Mouse (Mus musculus) hindbrain, embryonic 10.5 days (tissue): ENCODE data around the gene AC129217.1. TPM values are rescaled to one million over a fixed set of nuclear protein-coding genes. Genes with fewer than 3 reads are reported as not detected.

Experiments used
- DNase-seq: peaks from one replicate; pipeline ENCODE4 v3.0.0-alpha.2; 2017; ENCODE audit warnings: low spot score
- H3K27ac ChIP-seq: fragments of 300-500 bp; sonication (generic); 2 replicates; pipeline ENCODE4 v1.5.1; 2016; ENCODE audit warnings: mild to moderate bottlenecking, moderate library complexity
- H3K27me3 ChIP-seq: fragments of 300-500 bp; sonication (generic); 2 replicates; pipeline ENCODE4 v1.6.1; 2016; ENCODE audit warnings: mild to moderate bottlenecking; ENCODE audit not compliant: poor library complexity, insufficient read depth, severe bottlenecking
- H3K36me3 ChIP-seq: fragments of 300-500 bp; sonication (generic); 2 replicates; pipeline ENCODE4 v1.6.1; 2016; ENCODE audit warnings: mild to moderate bottlenecking, moderate library complexity
- H3K4me1 ChIP-seq: fragments of 300-500 bp; sonication (generic); replicated peaks from 2 replicates; pipeline ENCODE4 v1.6.1; 2016; ENCODE audit warnings: mild to moderate bottlenecking
- H3K4me3 ChIP-seq: fragments of 300-500 bp; sonication (generic); 2 replicates; pipeline ENCODE4 v1.5.1; 2016; ENCODE audit warnings: mild to moderate bottlenecking, moderate library complexity
- H3K9me3 ChIP-seq: fragments of 300-500 bp; sonication (generic); 2 replicates; pipeline ENCODE4 v1.6.1; 2016; ENCODE audit warnings: mild to moderate bottlenecking, moderate library complexity
- WGBS: fragments of 180-500 bp; shearing (Covaris S2); methylation state at CpG from one replicate; pipeline ENCODE4 v1.1.7; 2016; 5-methylcytosine and 5-hydroxymethylcytosine counted together
- polyA plus RNA-seq: library from polyadenylated mRNA; unstranded; fragments of >200 nt; fragmentation: Nextera tagmentation; extraction: Ambion mirVana; gene quantifications from 2 replicates; pipeline ENCODE4 v1.2.1, GENCODE M21; 2016

Gene AC129217.1
- polyA plus RNA-seq, result 0.31 TPM in 1 of 2 replicates, not detected in the other

- Histone ChIP-seq H3K36me3 (peaks cover 100% of the 10 kb centered on the region), H3K27ac (no peak within 1 kb of the TSS), H3K4me3 (no peak within 1 kb of the TSS), H3K4me1 (no peaks in the 10 kb centered on the region), H3K27me3 (no peaks in the 10 kb centered on the region), H3K9me3 (no peaks in the 10 kb centered on the region)
- WGBS, result 89% methylated on average over 8 of the region's 8 CpGs
- no peak for DNase-seq
Measured at GRCm38 (mm10) chr19:8829660-8830059, at the start of gene AC129217.1. Gene AC129217.1 (plus strand): TSS chr19:8829773.

DNA sequence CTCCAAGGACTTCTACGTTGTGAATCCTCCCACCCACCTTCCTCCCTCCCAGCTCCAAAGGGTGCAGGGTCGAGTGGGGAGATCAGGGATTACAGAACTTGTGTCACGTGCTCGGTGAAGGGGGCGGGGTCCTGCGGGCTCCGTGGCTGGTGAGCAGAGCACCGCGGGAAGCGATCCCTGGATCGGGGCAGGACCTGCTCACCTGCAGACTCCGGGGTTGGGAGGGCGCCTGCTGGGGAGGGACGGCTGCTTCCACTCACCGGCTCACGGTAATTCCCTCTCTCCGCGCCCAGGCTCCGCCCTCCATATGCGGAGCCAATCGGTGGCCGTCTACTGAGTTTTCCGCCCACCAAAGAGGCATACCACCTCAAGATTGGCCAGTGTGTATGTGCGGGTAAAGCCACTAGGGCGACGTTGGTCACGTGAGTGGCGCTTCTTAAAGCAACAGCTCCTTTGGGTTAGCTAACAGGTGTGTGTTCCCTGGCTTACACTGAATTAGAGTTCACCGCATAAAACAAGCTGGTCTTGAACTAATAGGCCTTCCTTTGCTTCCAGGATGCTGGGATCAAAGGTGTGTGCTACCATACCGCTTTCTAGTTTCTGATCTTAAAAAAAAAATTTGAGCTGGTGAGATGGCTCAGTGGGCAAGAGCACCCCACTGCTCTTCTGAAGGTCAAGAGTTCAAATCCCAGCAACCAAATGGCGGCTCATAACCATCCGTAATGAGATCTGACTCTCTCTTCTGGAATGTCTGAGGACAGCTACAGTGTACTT, 43.4 kb upstream of the AC129217.1 start, which contains the start of gene Taf6l:
Gene Taf6l (minus strand): TSS at position 410 of the 774 bp plus-strand sequence.
- H3K36me3 ChIP-seq, result peaks cover 45% of the 10 kb centered on the region
- under 1% methylated on average over 32 of the region's 32 CpGs for WGBS
- H3K4me3 ChIP-seq, result peak within 1 kb of the TSS; percentile 84
- H3K27ac ChIP-seq, result peak within 1 kb of the TSS; percentile 93
- H3K27me3 ChIP-seq, result no peaks in the 10 kb centered on the region
- H3K4me1 ChIP-seq, result peaks cover 23% of the 10 kb centered on the region
- no peaks in the 10 kb centered on the region for H3K9me3 ChIP-seq
- peak; percentile 91 for DNase-seq

- 24% methylated on average over 3 of the region's 3 CpGs for WGBS
- Histone ChIP-seq H3K4me1 (peaks cover 23% of the 10 kb centered on the region), H3K27ac (no peak overlapping the region), H3K9me3 (peaks cover 2% of the 10 kb centered on the region; the same call in 1 of the 2 replicates), H3K4me3 (no peak overlapping the region), H3K27me3 (no peaks in the 10 kb centered on the region), H3K36me3 (peaks cover 40% of the 10 kb centered on the region)
- peak; percentile 18 for DNase-seq
Measured at GRCm38 (mm10) chr19:8788521-8788920, 41.1 kb upstream of the AC129217.1 start.

DNA sequence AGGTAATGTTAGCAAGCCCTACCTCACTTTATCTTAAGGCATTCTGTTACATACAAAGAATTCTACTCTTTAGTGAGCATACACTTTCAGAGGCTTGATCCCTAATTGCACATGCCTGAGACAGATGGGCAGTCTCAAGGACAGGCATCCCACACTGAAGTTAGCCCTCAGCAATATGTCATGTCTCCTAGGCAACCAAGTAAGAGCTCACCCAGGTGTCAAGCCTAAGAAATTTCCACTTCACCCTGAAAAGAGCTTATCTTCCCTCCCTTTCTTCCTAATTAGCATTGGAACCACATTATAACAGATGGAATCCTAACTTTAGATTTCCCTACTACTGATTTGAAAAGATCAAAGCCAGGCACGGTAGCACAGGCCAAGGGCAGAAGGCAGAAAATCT, 40.4 kb upstream of the AC129217.1 start:
- Histone ChIP-seq H3K4me3 (no peak overlapping the region), H3K36me3 (peaks cover 40% of the 10 kb centered on the region), H3K27me3 (no peaks in the 10 kb centered on the region), H3K9me3 (peaks cover 2% of the 10 kb centered on the region; the same call in 1 of the 2 replicates), H3K27ac (no peak overlapping the region), H3K4me1 (peaks cover 23% of the 10 kb centered on the region)
- WGBS, result 69% methylated on average over 1 of the region's 1 CpGs
- no peak for DNase-seq

DNA sequence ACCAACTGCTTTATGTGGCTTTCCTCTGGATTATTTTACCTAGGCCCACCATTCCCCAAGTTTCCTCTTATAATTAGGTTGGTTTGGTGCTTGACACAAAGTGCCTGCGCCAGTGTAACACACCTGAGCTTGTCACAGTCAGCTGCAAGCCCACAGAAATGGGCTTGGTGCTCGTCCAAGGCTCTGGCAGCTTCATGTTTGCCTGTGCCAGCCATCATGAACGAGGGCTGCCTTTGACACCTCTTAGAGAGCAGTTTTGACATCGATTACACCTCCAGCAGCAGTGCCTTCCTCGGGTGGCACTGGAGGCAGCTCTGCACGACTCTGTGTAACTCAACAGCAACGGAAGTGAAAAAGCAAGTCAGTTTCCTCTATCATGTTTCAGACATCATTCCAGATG, 39.4 kb upstream of the AC129217.1 start:
- H3K36me3 ChIP-seq, result peaks cover 47% of the 10 kb centered on the region
- no peak overlapping the region for H3K4me3 ChIP-seq
- H3K4me1 ChIP-seq, result peaks cover 19% of the 10 kb centered on the region
- no peaks in the 10 kb centered on the region for H3K27me3 ChIP-seq
- H3K27ac ChIP-seq, result no peak overlapping the region
- WGBS, result 84% methylated on average over 7 of the region's 7 CpGs
- peaks cover 2% of the 10 kb centered on the region; the same call in 1 of the 2 replicates for H3K9me3 ChIP-seq
- no peak for DNase-seq

DNA sequence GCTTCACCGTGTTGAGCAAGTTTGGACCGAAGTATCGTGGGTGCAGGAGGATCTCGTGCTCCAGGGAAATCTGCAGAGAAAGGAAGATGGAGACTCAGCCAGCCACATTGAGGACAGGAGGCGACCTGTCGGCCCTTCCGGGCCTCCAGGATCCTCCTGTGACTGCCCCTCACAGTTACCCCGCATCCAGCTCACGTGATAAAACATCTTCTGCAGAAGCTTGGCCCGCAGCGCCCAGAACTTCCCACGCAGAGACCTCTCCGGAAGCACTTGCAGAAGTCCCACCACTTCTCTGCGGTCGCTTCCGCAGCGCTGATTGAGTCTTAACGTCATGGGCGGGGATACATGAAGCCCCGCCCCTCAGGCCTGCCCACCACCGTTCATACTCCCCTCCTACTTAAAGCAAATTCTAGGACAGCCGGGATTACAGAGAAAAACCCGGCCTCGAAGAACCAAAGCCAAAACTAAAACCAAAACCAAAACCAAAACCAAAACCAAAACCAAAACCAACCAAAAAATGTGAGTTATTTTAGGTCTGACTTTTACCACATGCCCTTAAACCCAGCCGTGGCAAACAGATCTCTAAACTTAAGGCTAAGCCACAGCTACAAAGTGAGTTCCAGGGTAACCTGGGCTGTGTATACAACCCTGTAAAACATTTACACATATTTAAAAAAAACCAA, 31.2 kb upstream of the AC129217.1 start, which contains the start of gene Polr2g:
Gene Polr2g (minus strand): TSS at position 314 of the 683 bp plus-strand sequence.
- 1% methylated on average over 25 of the region's 25 CpGs for whole genome bisulfite sequencing
- Histone ChIP-seq H3K27ac (peak within 1 kb of the TSS; percentile 91), H3K9me3 (peaks cover 1% of the 10 kb centered on the region; the same call in 1 of the 2 replicates)

GRCm38 (mm10) chr19:8798947-8799315, 30.6 kb upstream of the AC129217.1 start:
- peaks cover 34% of the 10 kb centered on the region for H3K36me3 ChIP-seq
- H3K4me3 ChIP-seq, result peak overlapping the region; percentile 86; the same call in 1 of the 2 replicates
- no peaks in the 10 kb centered on the region for H3K27me3 ChIP-seq
- no peak for DNase-seq
- peaks cover 34% of the 10 kb centered on the region for H3K4me1 ChIP-seq
- peak overlapping the region; percentile 91; the same call in 1 of the 2 replicates for H3K27ac ChIP-seq
- no peaks in the 10 kb centered on the region for H3K9me3 ChIP-seq

More for the DNA sequence above, 31.2 kb upstream of the AC129217.1 start, which contains the start of gene Polr2g:
- peak within 1 kb of the TSS; percentile 86 for H3K4me3 ChIP-seq
- peaks cover 29% of the 10 kb centered on the region for H3K4me1 ChIP-seq
- H3K27me3 ChIP-seq, result no peaks in the 10 kb centered on the region
- H3K36me3 ChIP-seq, result peaks cover 34% of the 10 kb centered on the region
- DNase-seq, result peak; percentile 88

DNA sequence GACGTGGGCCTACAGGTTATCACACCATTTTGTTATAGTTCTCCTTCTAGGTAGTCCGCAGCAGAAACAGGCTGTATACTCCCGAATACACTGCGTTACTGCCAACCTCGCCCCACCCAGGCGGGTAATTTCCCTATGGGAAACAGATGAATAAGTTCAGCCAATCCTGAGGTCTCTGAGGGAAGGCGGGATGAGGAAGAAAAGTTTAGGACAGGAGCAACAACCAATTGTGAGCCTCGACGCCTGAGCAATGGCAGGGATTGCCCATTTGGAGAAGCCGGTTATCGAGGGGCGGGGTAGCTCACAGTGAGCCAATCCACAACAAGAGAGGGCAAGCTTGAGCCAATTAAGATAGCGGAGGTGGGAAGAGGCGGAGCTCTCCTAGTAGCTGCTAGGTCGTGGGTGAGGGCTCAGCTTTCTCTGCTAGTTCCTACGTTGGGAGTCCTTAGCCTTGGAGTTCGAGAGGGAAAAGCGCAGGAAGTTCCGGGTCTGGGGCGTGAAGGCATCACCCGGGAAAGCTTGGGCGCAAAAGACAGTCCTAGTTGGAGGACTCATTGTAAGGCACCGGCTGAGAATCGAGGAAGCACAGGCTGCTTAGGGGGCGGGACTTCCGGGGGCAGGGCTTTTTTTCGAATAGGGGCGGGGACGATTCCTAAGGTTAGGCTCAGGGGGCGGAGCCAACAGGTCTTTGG, 27.3 kb upstream of the AC129217.1 start, which contains the start of gene Zbtb3:
Gene Zbtb3 (plus strand): TSS at position 426 of the 692 bp plus-strand sequence.
- H3K27ac ChIP-seq, result peak within 1 kb of the TSS; percentile 94
- WGBS, result under 1% methylated on average over 30 of the region's 30 CpGs
- no peaks in the 10 kb centered on the region for H3K9me3 ChIP-seq

DNA sequence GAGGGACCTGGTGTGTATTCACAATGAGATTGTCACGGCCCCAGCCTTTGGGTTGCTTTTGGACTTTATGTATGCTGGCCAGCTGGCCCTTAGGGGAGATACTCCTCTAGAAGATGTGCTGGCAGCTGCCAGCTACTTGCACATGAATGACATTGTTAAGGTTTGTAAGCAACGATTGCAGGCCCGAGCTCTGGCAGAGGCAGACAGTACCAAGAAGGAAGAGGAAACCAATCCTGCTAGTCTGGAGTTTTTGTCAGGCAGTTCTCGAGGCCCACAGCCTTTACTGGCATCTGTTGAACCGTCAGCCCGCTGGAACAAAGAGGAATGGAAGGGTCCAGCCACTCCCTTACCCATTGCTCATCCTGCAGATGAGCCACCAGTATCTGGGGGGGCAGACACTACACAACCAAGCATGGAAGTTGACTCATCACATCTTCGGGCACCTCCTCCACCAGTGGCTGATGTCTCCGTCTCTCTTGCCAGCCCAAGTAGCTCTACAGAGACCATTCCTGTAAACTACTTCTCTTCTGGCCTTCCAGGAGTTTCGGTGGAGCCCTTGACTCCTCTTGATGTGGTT, 26.3 kb upstream of the AC129217.1 start:
- H3K36me3 ChIP-seq, result peaks cover 52% of the 10 kb centered on the region
- peak overlapping the region; percentile 94 for H3K27ac ChIP-seq
- WGBS, result 91% methylated on average over 9 of the region's 9 CpGs

More for the DNA sequence above, 27.3 kb upstream of the AC129217.1 start, which contains the start of gene Zbtb3:
- peak; percentile 96 for DNase-seq
- Histone ChIP-seq H3K27me3 (no peaks in the 10 kb centered on the region), H3K4me1 (peaks cover 32% of the 10 kb centered on the region), H3K36me3 (peaks cover 41% of the 10 kb centered on the region), H3K4me3 (peak within 1 kb of the TSS; percentile 69)

DNA sequence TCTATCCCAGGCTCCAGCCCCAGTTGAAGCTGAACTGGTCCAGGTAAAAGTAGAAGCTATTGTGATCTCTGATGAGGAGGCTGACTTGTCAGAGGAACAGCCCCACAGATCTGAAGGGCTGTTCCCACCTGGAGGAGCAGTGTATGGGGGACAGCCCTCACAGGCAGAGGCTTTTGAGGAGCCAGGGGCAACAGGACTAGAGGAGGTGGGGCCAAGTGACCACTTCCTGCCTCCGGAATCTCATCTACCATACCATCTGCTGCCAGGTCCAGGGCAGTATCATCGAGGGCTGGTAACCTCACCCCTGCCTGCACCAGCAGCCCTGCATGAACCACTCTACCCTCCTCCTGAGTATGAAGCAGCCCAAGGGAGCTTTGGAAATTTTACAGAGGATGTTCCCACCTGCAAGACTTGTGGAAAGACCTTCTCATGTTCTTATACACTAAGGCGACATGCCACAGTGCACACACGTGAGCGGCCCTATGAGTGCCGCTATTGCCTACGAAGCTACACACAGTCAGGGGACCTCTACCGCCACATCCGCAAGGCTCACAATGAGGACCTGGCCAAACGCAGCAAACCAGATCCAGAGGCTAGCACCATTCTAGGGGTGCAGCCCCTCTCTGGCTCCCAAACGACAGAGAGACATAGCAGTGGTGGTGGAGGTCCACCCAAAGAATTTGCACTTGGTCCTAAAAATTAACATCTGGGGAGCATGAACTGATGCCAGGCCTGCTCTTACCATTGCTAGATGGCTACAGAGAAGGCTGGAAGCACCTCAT, 25.5 kb upstream of the AC129217.1 start:
- no peaks in the 10 kb centered on the region for H3K9me3 ChIP-seq
- 0 out of 2 replicates have a peak overlapping the region, but pooled peaks have one; percentile 69 for H3K4me3 ChIP-seq
- DNase-seq, result no peak
- WGBS, result 90% methylated on average over 11 of the region's 11 CpGs
- no peaks in the 10 kb centered on the region for H3K27me3 ChIP-seq
- peaks cover 19% of the 10 kb centered on the region for H3K4me1 ChIP-seq
- peaks cover 59% of the 10 kb centered on the region for H3K36me3 ChIP-seq
- H3K27ac ChIP-seq, result no peak overlapping the region

More for the DNA sequence above, 26.3 kb upstream of the AC129217.1 start:
- no peak for DNase-seq
- no peaks in the 10 kb centered on the region for H3K27me3 ChIP-seq
- H3K4me1 ChIP-seq, result peaks cover 25% of the 10 kb centered on the region
- no peaks in the 10 kb centered on the region for H3K9me3 ChIP-seq
- H3K4me3 ChIP-seq, result peak overlapping the region; percentile 69

GRCm38 (mm10) chr19:8806810-8807209, 22.8 kb upstream of the AC129217.1 start:
- peaks cover 86% of the 10 kb centered on the region for H3K36me3 ChIP-seq
- no peaks in the 10 kb centered on the region for H3K9me3 ChIP-seq
- no peak overlapping the region for H3K27ac ChIP-seq
- no peak overlapping the region for H3K4me3 ChIP-seq
- 91% methylated on average over 5 of the region's 5 CpGs for WGBS
- H3K4me1 ChIP-seq, result peaks cover 16% of the 10 kb centered on the region
- no peaks in the 10 kb centered on the region for H3K27me3 ChIP-seq
- no peak for DNase-seq
